Comparison of ENCODE assay signal across 27 mouse cellular contexts in genomic region chr3:54083634-54084033, GRCm38 (mm10).
DNase-seq lines count a peak whose midpoint lies in the region; ATAC-seq lines count a peak whose summit lies in the region.
"Had no signal": no experiment of that assay in that cellular context is flagged by ENCODE, and none has a peak within 500 bp of the region (broad histone marks: within the 10 kb centered on the region; RNA-seq: fewer than 3 reads in every experiment).

No protein-coding gene starts in this region.

- WGBS in forebrain, embryonic 13.5 days: 52% methylated on average over 6 of the region's 6 CpGs
- 41% methylated on average over 6 of the region's 6 CpGs for WGBS in forebrain, embryonic 15.5 days
- 37% methylated on average over 6 of the region's 6 CpGs for WGBS in midbrain, embryonic 14.5 days
- 51% methylated on average over 6 of the region's 6 CpGs for WGBS in neural tube, embryonic 15.5 days

- peak; percentile 43; the same call in 1 of the 2 replicates for ATAC-seq in forebrain, embryonic 13.5 days
- no peak for ATAC-seq in forebrain, embryonic 15.5 days (replicated peaks)
- no peak; the same call in 1 of the 2 replicates for ATAC-seq in midbrain, embryonic 14.5 days (ENCODE audit: low FRiP score, low TSS enrichment)
- no peak for ATAC-seq in neural tube, embryonic 15.5 days (ENCODE audit: low FRiP score)
- ATAC-seq: liver, embryonic 12.5 days; liver, postnatal 0 days had no signal

- no peak overlapping the region for H3K4me3 ChIP-seq in forebrain, embryonic 13.5 days
- H3K4me3 ChIP-seq in forebrain, embryonic 15.5 days: no peak overlapping the region
- H3K4me3 ChIP-seq in midbrain, embryonic 14.5 days (replicated peaks; ENCODE audit: low read depth, low read length): no peak overlapping the region
- no peak overlapping the region for H3K4me3 ChIP-seq in neural tube, embryonic 15.5 days (replicated peaks)
- H3K4me3 ChIP-seq: embryonic facial prominence, embryonic 13.5 days; forebrain, embryonic 10.5 days; gastrocnemius, adult 2 months; heart, embryonic 12.5 days; liver, embryonic 12.5 days; megakaryocyte, embryonic 14.5 days had no signal

- H3K9me3 ChIP-seq in forebrain, embryonic 13.5 days (replicated peaks): no peaks in the 10 kb centered on the region
- no peaks in the 10 kb centered on the region for H3K9me3 ChIP-seq in forebrain, embryonic 15.5 days
- no peaks in the 10 kb centered on the region for H3K9me3 ChIP-seq in midbrain, embryonic 14.5 days (ENCODE audit: control insufficient read depth, low read length)
- H3K9me3 ChIP-seq in neural tube, embryonic 15.5 days (replicated peaks): no peaks in the 10 kb centered on the region
- H3K9me3 ChIP-seq: embryonic facial prominence, embryonic 13.5 days; forebrain, embryonic 10.5 days; heart, embryonic 12.5 days; liver, embryonic 12.5 days; megakaryocyte, embryonic 14.5 days had no signal

- peak; percentile 38 for DNase-seq in retina, postnatal 1 day
- no peak for DNase-seq in retina, embryonic 14.5 days (ENCODE audit: low spot score)
- peak; percentile 15 for DNase-seq in midbrain, embryonic 14.5 days
- DNase-seq in heart, adult 9 months (ENCODE audit: low spot score in 2 of 2): no peak
- DNase-seq: adrenal gland, adult 8-10 months; cerebellum, adult 9-10 months; gastrocnemius, adult 2 months; gastrocnemius, postnatal 36 days; heart, adult 18-20 months; heart, postnatal 4 days; kidney, adult 18-20 months; kidney, postnatal 36 days; left cerebral cortex, postnatal 4 days; liver, postnatal 0 days; lung, postnatal 36 days; right cerebral cortex, postnatal 4 days; thymus, adult 2 months; thymus, postnatal 36 days had no signal

- H3K4me1 ChIP-seq in forebrain, embryonic 13.5 days: peaks cover 9% of the 10 kb centered on the region
- H3K4me1 ChIP-seq in forebrain, embryonic 15.5 days: peaks cover 8% of the 10 kb centered on the region
- H3K4me1 ChIP-seq in midbrain, embryonic 14.5 days (ENCODE audit: control insufficient read depth, insufficient read depth, low read length): 0 out of 2 replicates have a peak, but pooled peaks cover 8% of the 10 kb centered on the region
- H3K4me1 ChIP-seq in neural tube, embryonic 15.5 days: 0 out of 2 replicates have a peak, but pooled peaks cover 3% of the 10 kb centered on the region
- H3K4me1 ChIP-seq: embryonic facial prominence, embryonic 13.5 days; forebrain, embryonic 10.5 days; liver, embryonic 12.5 days; megakaryocyte, embryonic 14.5 days had no signal

- no peaks in the 10 kb centered on the region for H3K36me3 ChIP-seq in forebrain, embryonic 13.5 days (ENCODE audit: poor library complexity, severe bottlenecking)
- H3K36me3 ChIP-seq in forebrain, embryonic 15.5 days: no peaks in the 10 kb centered on the region
- H3K36me3 ChIP-seq in midbrain, embryonic 14.5 days (ENCODE audit: control insufficient read depth, insufficient read depth, low read length): no peaks in the 10 kb centered on the region
- no peaks in the 10 kb centered on the region for H3K36me3 ChIP-seq in neural tube, embryonic 15.5 days
- H3K36me3 ChIP-seq: embryonic facial prominence, embryonic 13.5 days; forebrain, embryonic 10.5 days; G1E; heart, embryonic 12.5 days; liver, embryonic 12.5 days had no signal

- no peak overlapping the region for H3K27ac ChIP-seq in forebrain, embryonic 13.5 days
- no peak overlapping the region for H3K27ac ChIP-seq in forebrain, embryonic 15.5 days (replicated peaks)
- 0 out of 2 replicates have a peak overlapping the region, but pooled peaks have one; percentile 21 for H3K27ac ChIP-seq in midbrain, embryonic 14.5 days (replicated peaks; ENCODE audit: low read depth, low read length)
- no peak overlapping the region for H3K27ac ChIP-seq in neural tube, embryonic 15.5 days (replicated peaks)
- H3K27ac ChIP-seq: embryonic facial prominence, embryonic 13.5 days; forebrain, embryonic 10.5 days; gastrocnemius, adult 2 months; liver, embryonic 12.5 days had no signal

- H3K9ac ChIP-seq in forebrain, embryonic 13.5 days: no peak overlapping the region
- H3K9ac ChIP-seq in forebrain, embryonic 15.5 days (replicated peaks): no peak overlapping the region
- no peak overlapping the region for H3K9ac ChIP-seq in midbrain, embryonic 14.5 days (replicated peaks; ENCODE audit: low read length)
- H3K9ac ChIP-seq in neural tube, embryonic 15.5 days (replicated peaks): no peak overlapping the region
- H3K9ac ChIP-seq: embryonic facial prominence, embryonic 13.5 days; heart, embryonic 12.5 days; liver, embryonic 12.5 days; liver, postnatal 0 days had no signal

- H3K4me2 ChIP-seq in forebrain, embryonic 13.5 days: no peak overlapping the region
- no peak overlapping the region for H3K4me2 ChIP-seq in forebrain, embryonic 15.5 days (replicated peaks)
- H3K4me2 ChIP-seq in midbrain, embryonic 14.5 days (ENCODE audit: low read length): no peak overlapping the region
- no peak overlapping the region for H3K4me2 ChIP-seq in neural tube, embryonic 15.5 days
- H3K4me2 ChIP-seq: embryonic facial prominence, embryonic 13.5 days; heart, embryonic 12.5 days; liver, embryonic 12.5 days had no signal

- no peaks in the 10 kb centered on the region for H3K27me3 ChIP-seq in forebrain, embryonic 13.5 days
- no peaks in the 10 kb centered on the region for H3K27me3 ChIP-seq in forebrain, embryonic 15.5 days
- no peaks in the 10 kb centered on the region for H3K27me3 ChIP-seq in midbrain, embryonic 14.5 days (ENCODE audit: control insufficient read depth, insufficient read depth, low read length)
- H3K27me3 ChIP-seq in neural tube, embryonic 15.5 days (replicated peaks): no peaks in the 10 kb centered on the region
- H3K27me3 ChIP-seq: embryonic facial prominence, embryonic 13.5 days; heart, embryonic 12.5 days; liver, embryonic 12.5 days; megakaryocyte, embryonic 14.5 days had no signal

Comparison
In these comparisons a context has a peak if more than half of its experiments do, and no peak if none do; other contexts are left out.
1. DNase-seq: peak in retina, postnatal 1 day (single experiment) and midbrain, embryonic 14.5 days (single experiment); none in retina, embryonic 14.5 days (single experiment) and heart, adult 9 months (0 of 2).